Mouse (Mus musculus) ES-CJ7 (cell line): Measurements from ENCODE around the gene Zbtb24.

Experiments
- DNase-seq: peaks from one replicate; pipeline ENCODE4 v3.0.0; 2011; ENCODE audit warnings: low read depth, low spot score

Zbtb24 gene

GRCm38 (mm10) chr10:41500941-41501340 lies 50.8 kb downstream of the Zbtb24 start:
- no peak for DNase-seq

GRCm38 (mm10) chr10:41504996-41505395 lies 54.8 kb downstream of the Zbtb24 start:
- peak; percentile 37 for DNase-seq

GRCm38 (mm10) chr10:41505446-41505845 lies 55.3 kb downstream of the Zbtb24 start:
- DNase-seq, result peak; percentile 94

GRCm38 (mm10) chr10:41509160-41509559 lies 59.0 kb downstream of the Zbtb24 start:
- peak; percentile 59 for DNase-seq

- no peak for DNase-seq
These were observed 64.1 kb downstream of the Zbtb24 start for GRCm38 (mm10) chr10:41514301-41514700.

GRCm38 (mm10) chr10:41514921-41515320 lies 64.7 kb downstream of the Zbtb24 start:
- DNase-seq, result no peak
